Mouse (Mus musculus): ENCODE data around the gene Gnpnat1. TPM values are rescaled to one million over a fixed set of nuclear protein-coding genes. Genes with fewer than 3 reads are reported as not detected.
A peak's percentile ranks its signal among the peaks of the same experiment; 100 is the strongest.

Gnpnat1 gene
- polyA plus RNA-seq, 1 experiment from 2014 or later, result 45.4 TPM

GRCm38 (mm10) chr14:45419323-45419722, 14.6 kb upstream of the Gnpnat1 start:
- 66% methylated on average over 4 of the region's 4 CpGs for WGBS
- Histone ChIP-seq H3K27me3 (ENCODE audit: control insufficient read depth, insufficient read depth, low read depth, low read length) (no peaks in the 10 kb centered on the region), H3K4me2 (ENCODE audit: low read depth, low read length) (no peak overlapping the region), H3K9ac (ENCODE audit: low read length) (no peak overlapping the region), H3K36me3 (ENCODE audit: control insufficient read depth, insufficient read depth, low read length) (no peaks in the 10 kb centered on the region), H3K4me1 (replicated peaks; ENCODE audit: control insufficient read depth, insufficient read depth, low read length) (no peaks in the 10 kb centered on the region), H3K4me3 (ENCODE audit: low read length) (no peak overlapping the region), H3K27ac (ENCODE audit: low read length) (no peak overlapping the region), H3K9me3 (ENCODE audit: control insufficient read depth, low read length) (no peaks in the 10 kb centered on the region)
- ATAC-seq (ENCODE audit: low read depth), result no peak

- Histone ChIP-seq H3K9me3 (ENCODE audit: control insufficient read depth, low read length) (no peaks in the 10 kb centered on the region), H3K27ac (ENCODE audit: low read length) (no peak overlapping the region), H3K4me2 (ENCODE audit: low read depth, low read length) (no peak overlapping the region), H3K27me3 (ENCODE audit: control insufficient read depth, insufficient read depth, low read depth, low read length) (no peaks in the 10 kb centered on the region), H3K4me3 (ENCODE audit: low read length) (no peak overlapping the region), H3K36me3 (ENCODE audit: control insufficient read depth, insufficient read depth, low read length) (no peaks in the 10 kb centered on the region), H3K9ac (ENCODE audit: low read length) (no peak overlapping the region), H3K4me1 (replicated peaks; ENCODE audit: control insufficient read depth, insufficient read depth, low read length) (no peaks in the 10 kb centered on the region)
- 44% methylated on average over 3 of the region's 3 CpGs for WGBS
- 0 out of 2 replicates have a peak, but pooled peaks have one; percentile 21 for ATAC-seq (ENCODE audit: low read depth)
Observed at GRCm38 (mm10) chr14:45418553-45418952, 13.8 kb upstream of the Gnpnat1 start.

GRCm38 (mm10) chr14:45416265-45416664, 11.6 kb upstream of the Gnpnat1 start:
- WGBS, result 79% methylated on average over 4 of the region's 4 CpGs
- Histone ChIP-seq H3K4me3 (ENCODE audit: low read length) (no peak overlapping the region), H3K9me3 (ENCODE audit: control insufficient read depth, low read length) (no peaks in the 10 kb centered on the region), H3K36me3 (ENCODE audit: control insufficient read depth, insufficient read depth, low read length) (no peaks in the 10 kb centered on the region), H3K27me3 (ENCODE audit: control insufficient read depth, insufficient read depth, low read depth, low read length) (no peaks in the 10 kb centered on the region), H3K4me1 (replicated peaks; ENCODE audit: control insufficient read depth, insufficient read depth, low read length) (no peaks in the 10 kb centered on the region), H3K4me2 (ENCODE audit: low read depth, low read length) (no peak overlapping the region), H3K27ac (ENCODE audit: low read length) (no peak overlapping the region), H3K9ac (ENCODE audit: low read length) (no peak overlapping the region)
- no peak for ATAC-seq (ENCODE audit: low read depth)

GRCm38 (mm10) chr14:45403651-45404050, 1.1 kb downstream of the Gnpnat1 start:
- no peak overlapping the region for H3K27ac ChIP-seq (ENCODE audit: low read length)
- no peak overlapping the region for H3K9ac ChIP-seq (ENCODE audit: low read length)
- no peaks in the 10 kb centered on the region for H3K4me1 ChIP-seq (replicated peaks; ENCODE audit: control insufficient read depth, insufficient read depth, low read length)
- no peaks in the 10 kb centered on the region for H3K36me3 ChIP-seq (ENCODE audit: control insufficient read depth, insufficient read depth, low read length)
- ATAC-seq (ENCODE audit: low read depth), result no peak
- H3K9me3 ChIP-seq (ENCODE audit: control insufficient read depth, low read length), result no peaks in the 10 kb centered on the region
- no peak overlapping the region for H3K4me2 ChIP-seq (ENCODE audit: low read depth, low read length)
- WGBS, result 72% methylated on average over 7 of the region's 7 CpGs
- H3K27me3 ChIP-seq (ENCODE audit: control insufficient read depth, insufficient read depth, low read depth, low read length), result no peaks in the 10 kb centered on the region
- no peak overlapping the region for H3K4me3 ChIP-seq (ENCODE audit: low read length)

GRCm38 (mm10) chr14:45399836-45400235, 4.9 kb downstream of the Gnpnat1 start:
- ATAC-seq (ENCODE audit: low read depth), result no peak
- WGBS, result 73% methylated on average over 3 of the region's 3 CpGs
- no peak overlapping the region for H3K4me3 ChIP-seq (ENCODE audit: low read length)

GRCm38 (mm10) chr14:45389194-45389593, 15.5 kb downstream of the Gnpnat1 start:
- H3K9me3 ChIP-seq (ENCODE audit: control insufficient read depth, low read length), result no peaks in the 10 kb centered on the region
- H3K4me2 ChIP-seq (ENCODE audit: low read depth, low read length), result peak overlapping the region; percentile 62
- peak overlapping the region; percentile 58 for H3K27ac ChIP-seq (ENCODE audit: low read length)
- WGBS, result 3% methylated on average over 3 of the region's 3 CpGs
- H3K27me3 ChIP-seq (ENCODE audit: control insufficient read depth, insufficient read depth, low read depth, low read length), result no peaks in the 10 kb centered on the region
- H3K4me3 ChIP-seq (ENCODE audit: low read length), result peak overlapping the region; percentile 77
- no peaks in the 10 kb centered on the region for H3K36me3 ChIP-seq (ENCODE audit: control insufficient read depth, insufficient read depth, low read length)
- peak overlapping the region; percentile 88 for H3K9ac ChIP-seq (ENCODE audit: low read length)
- peaks cover 7% of the 10 kb centered on the region for H3K4me1 ChIP-seq (replicated peaks; ENCODE audit: control insufficient read depth, insufficient read depth, low read length)
- ATAC-seq (ENCODE audit: low read depth), result peak; percentile 34; the same call in 1 of the 2 replicates

More at GRCm38 (mm10) chr14:45399836-45400235, 4.9 kb downstream of the Gnpnat1 start:
- H3K27ac ChIP-seq (ENCODE audit: low read length), result no peak overlapping the region
- H3K36me3 ChIP-seq (ENCODE audit: control insufficient read depth, insufficient read depth, low read length), result no peaks in the 10 kb centered on the region
- H3K4me1 ChIP-seq (replicated peaks; ENCODE audit: control insufficient read depth, insufficient read depth, low read length), result no peaks in the 10 kb centered on the region
- H3K27me3 ChIP-seq (ENCODE audit: control insufficient read depth, insufficient read depth, low read depth, low read length), result no peaks in the 10 kb centered on the region
- H3K9ac ChIP-seq (ENCODE audit: low read length), result no peak overlapping the region
- no peaks in the 10 kb centered on the region for H3K9me3 ChIP-seq (ENCODE audit: control insufficient read depth, low read length)
- H3K4me2 ChIP-seq (ENCODE audit: low read depth, low read length), result no peak overlapping the region

GRCm38 (mm10) chr14:45388345-45389181, 16.1 kb downstream of the Gnpnat1 start:
- ATAC-seq (ENCODE audit: low read depth), result peak; percentile 98
- peak overlapping the region; percentile 58 for H3K27ac ChIP-seq (ENCODE audit: low read length)
- no peaks in the 10 kb centered on the region for H3K9me3 ChIP-seq (ENCODE audit: control insufficient read depth, low read length)
- no peaks in the 10 kb centered on the region for H3K36me3 ChIP-seq (ENCODE audit: control insufficient read depth, insufficient read depth, low read length)
- H3K4me1 ChIP-seq (replicated peaks; ENCODE audit: control insufficient read depth, insufficient read depth, low read length), result peaks cover 7% of the 10 kb centered on the region
- peak overlapping the region; percentile 62 for H3K4me2 ChIP-seq (ENCODE audit: low read depth, low read length)
- peak overlapping the region; percentile 77 for H3K4me3 ChIP-seq (ENCODE audit: low read length)
- H3K27me3 ChIP-seq (ENCODE audit: control insufficient read depth, insufficient read depth, low read depth, low read length), result no peaks in the 10 kb centered on the region
- under 1% methylated on average over 56 of the region's 71 CpGs for WGBS
- peak overlapping the region; percentile 88 for H3K9ac ChIP-seq (ENCODE audit: low read length)

- H3K36me3 ChIP-seq (ENCODE audit: control insufficient read depth, insufficient read depth, low read length), result no peaks in the 10 kb centered on the region
- H3K4me1 ChIP-seq (replicated peaks; ENCODE audit: control insufficient read depth, insufficient read depth, low read length), result peaks cover 7% of the 10 kb centered on the region
- peak overlapping the region; percentile 77 for H3K4me3 ChIP-seq (ENCODE audit: low read length)
- WGBS, result 12% methylated on average over 2 of the region's 2 CpGs
- H3K9me3 ChIP-seq (ENCODE audit: control insufficient read depth, low read length), result no peaks in the 10 kb centered on the region
- peak overlapping the region; percentile 62 for H3K4me2 ChIP-seq (ENCODE audit: low read depth, low read length)
- ATAC-seq (ENCODE audit: low read depth), result no peak
- peak overlapping the region; percentile 88; the same call in 1 of the 2 replicates for H3K9ac ChIP-seq (ENCODE audit: low read length)
- H3K27me3 ChIP-seq (ENCODE audit: control insufficient read depth, insufficient read depth, low read depth, low read length), result no peaks in the 10 kb centered on the region
- no peak overlapping the region; the same call in 1 of the 2 replicates for H3K27ac ChIP-seq (ENCODE audit: low read length)
Observed at GRCm38 (mm10) chr14:45387480-45387879, 17.2 kb downstream of the Gnpnat1 start.

- Histone ChIP-seq H3K9me3 (ENCODE audit: control insufficient read depth, low read length) (no peaks in the 10 kb centered on the region), H3K4me3 (ENCODE audit: low read length) (no peak overlapping the region), H3K36me3 (ENCODE audit: control insufficient read depth, insufficient read depth, low read length) (no peaks in the 10 kb centered on the region; the same call in 1 of the 2 replicates), H3K4me2 (ENCODE audit: low read depth, low read length) (no peak overlapping the region), H3K27ac (ENCODE audit: low read length) (no peak overlapping the region), H3K9ac (ENCODE audit: low read length) (no peak overlapping the region), H3K4me1 (replicated peaks; ENCODE audit: control insufficient read depth, insufficient read depth, low read length) (peaks cover 7% of the 10 kb centered on the region), H3K27me3 (ENCODE audit: control insufficient read depth, insufficient read depth, low read depth, low read length) (no peaks in the 10 kb centered on the region)
- no peak for ATAC-seq (ENCODE audit: low read depth)
- WGBS, result 96% methylated on average over 2 of the region's 2 CpGs
Observed at GRCm38 (mm10) chr14:45385596-45385995, 19.1 kb downstream of the Gnpnat1 start.

All from lung, embryonic 16.5 days (tissue).